Mouse (Mus musculus): ENCODE measurements around the gene Tanc1. TPM values are rescaled to one million over a fixed set of nuclear protein-coding genes. Genes with fewer than 3 reads are reported as not detected.

The Tanc1 gene
- polyA plus RNA-seq, 1 experiment, result not detected

DNA sequence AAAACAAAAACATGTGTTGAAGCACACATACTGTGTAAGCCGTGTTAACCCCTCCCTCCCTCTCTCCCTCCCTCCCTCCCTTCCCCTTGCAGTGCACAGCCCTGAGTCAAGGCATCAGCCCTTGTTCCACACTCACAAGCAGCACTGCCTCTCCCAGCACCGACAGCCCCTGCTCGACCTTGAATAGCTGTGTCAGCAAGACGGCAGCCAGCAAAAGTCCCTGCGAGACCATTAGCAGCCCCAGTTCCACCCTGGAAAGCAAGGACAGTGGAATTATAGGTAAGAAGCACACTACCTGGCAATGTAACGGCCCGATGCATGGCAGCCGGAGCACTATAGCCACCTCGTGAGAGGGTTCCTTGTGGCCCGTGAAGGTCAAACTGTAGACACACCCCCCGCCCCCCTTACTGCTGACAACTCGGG lies 160.4 kb downstream of the Tanc1 start:
- H3K27ac ChIP-seq (ENCODE audit: insufficient read depth, low read depth, low read length), result no peak overlapping the region
- H3K4me3 ChIP-seq (ENCODE audit: insufficient read depth, low read depth, low read length), result no peak overlapping the region
- TF ChIP-seq CTCF (IDR thresholded peaks at IDR 0.05; ENCODE audit: insufficient read depth, low read depth, low read length), result no peak
- H3K4me1 ChIP-seq (ENCODE audit: control insufficient read depth, insufficient read depth, low read length), result peaks cover 12% of the 10 kb centered on the region
- WGBS, result 49% methylated on average over 12 of the region's 12 CpGs

GRCm38 (mm10) chr2:59774374-59774773 lies 162.5 kb downstream of the Tanc1 start:
- 94% methylated on average over 6 of the region's 6 CpGs for WGBS
- no peak overlapping the region for H3K4me3 ChIP-seq (ENCODE audit: insufficient read depth, low read depth, low read length)
- no peak overlapping the region for H3K27ac ChIP-seq (ENCODE audit: insufficient read depth, low read depth, low read length)
- peaks cover 7% of the 10 kb centered on the region for H3K4me1 ChIP-seq (ENCODE audit: control insufficient read depth, insufficient read depth, low read length)
- no peak for TF ChIP-seq CTCF (IDR thresholded peaks at IDR 0.05; ENCODE audit: insufficient read depth, low read depth, low read length)
- no peak for TF ChIP-seq POLR2A (IDR thresholded peaks at IDR 0.05; ENCODE audit: insufficient read depth, low read depth, low read length)

DNA sequence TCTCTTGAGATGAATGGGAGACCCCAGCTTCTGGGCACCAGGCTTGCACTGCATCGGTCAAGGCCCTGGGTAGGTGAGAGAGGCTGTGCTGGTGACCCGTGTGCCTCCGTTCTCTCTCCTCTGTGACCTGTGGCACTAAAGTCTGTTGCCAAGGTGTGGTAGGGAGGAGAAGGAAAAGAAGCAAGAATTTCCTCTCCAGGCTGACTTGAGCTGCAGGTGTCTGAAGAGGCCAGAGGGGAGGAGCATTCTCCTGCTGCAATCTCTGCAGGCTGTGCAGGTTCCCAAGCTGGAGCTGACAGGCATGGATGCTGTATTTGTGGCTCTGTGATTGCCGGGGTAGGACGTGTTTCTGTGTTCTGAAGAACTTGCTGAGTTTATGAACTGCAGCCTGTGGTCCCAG lies 163.3 kb downstream of the Tanc1 start:
- no peak overlapping the region for H3K27ac ChIP-seq (ENCODE audit: insufficient read depth, low read depth, low read length)
- TF ChIP-seq CTCF (IDR thresholded peaks at IDR 0.05; ENCODE audit: insufficient read depth, low read depth, low read length) (no peak), POLR2A (IDR thresholded peaks at IDR 0.05; ENCODE audit: insufficient read depth, low read depth, low read length) (no peak)
- no peak overlapping the region for H3K4me3 ChIP-seq (ENCODE audit: insufficient read depth, low read depth, low read length)
- WGBS, result 91% methylated on average over 5 of the region's 5 CpGs
- H3K4me1 ChIP-seq (ENCODE audit: control insufficient read depth, insufficient read depth, low read length), result peaks cover 7% of the 10 kb centered on the region

DNA sequence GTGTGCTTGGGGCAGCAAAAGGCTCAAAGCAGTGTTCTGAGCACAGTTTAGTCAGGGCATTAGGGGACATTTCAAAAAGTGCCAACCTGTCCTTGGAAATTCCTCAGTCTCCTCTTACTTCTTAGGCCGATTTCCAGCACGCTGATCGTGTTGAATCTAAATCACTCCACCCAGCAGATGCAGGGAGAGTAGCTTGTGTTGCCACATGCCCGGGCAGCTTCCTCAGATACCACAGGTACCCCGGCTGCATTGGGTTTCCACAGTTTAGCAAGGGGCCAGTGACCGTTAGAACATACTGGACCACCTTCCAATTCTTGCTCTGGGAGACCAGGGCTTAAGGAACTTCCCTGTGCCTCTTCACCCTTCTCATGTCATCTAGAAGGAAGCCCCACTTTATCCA lies 164.0 kb downstream of the Tanc1 start:
- H3K4me1 ChIP-seq (ENCODE audit: control insufficient read depth, insufficient read depth, low read length), result peaks cover 6% of the 10 kb centered on the region
- no peak for TF ChIP-seq POLR2A (IDR thresholded peaks at IDR 0.05; ENCODE audit: insufficient read depth, low read depth, low read length)
- no peak for TF ChIP-seq CTCF (IDR thresholded peaks at IDR 0.05; ENCODE audit: insufficient read depth, low read depth, low read length)
- 90% methylated on average over 6 of the region's 6 CpGs for WGBS
- H3K4me3 ChIP-seq (ENCODE audit: insufficient read depth, low read depth, low read length), result no peak overlapping the region
- H3K27ac ChIP-seq (ENCODE audit: insufficient read depth, low read depth, low read length), result no peak overlapping the region

DNA sequence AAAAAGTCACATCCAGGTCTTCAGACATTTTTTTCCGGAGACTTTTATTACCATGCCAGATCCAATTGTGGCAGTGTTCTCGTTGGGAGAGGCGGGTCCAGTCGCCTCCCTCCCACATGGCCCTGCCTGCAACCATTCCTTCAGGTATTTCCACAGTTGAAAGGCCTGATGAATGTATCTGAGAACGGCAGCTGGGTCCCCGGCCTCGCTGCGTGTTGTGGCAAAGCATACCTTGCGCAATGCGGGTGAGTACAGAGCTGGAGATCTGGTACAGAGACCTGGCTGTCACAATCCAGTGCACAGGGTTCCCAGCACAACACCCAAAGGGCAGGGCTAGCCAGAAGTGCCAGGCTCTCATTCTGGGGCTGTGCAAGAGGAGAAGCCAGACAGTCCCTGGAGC lies 167.5 kb downstream of the Tanc1 start:
- Histone ChIP-seq H3K4me3 (ENCODE audit: insufficient read depth, low read depth, low read length) (no peak overlapping the region), H3K4me1 (ENCODE audit: control insufficient read depth, insufficient read depth, low read length) (no peaks in the 10 kb centered on the region), H3K27ac (ENCODE audit: insufficient read depth, low read depth, low read length) (no peak overlapping the region)
- WGBS, result 90% methylated on average over 10 of the region's 10 CpGs
- TF ChIP-seq POLR2A (IDR thresholded peaks at IDR 0.05; ENCODE audit: insufficient read depth, low read depth, low read length) (no peak), CTCF (IDR thresholded peaks at IDR 0.05; ENCODE audit: insufficient read depth, low read depth, low read length) (no peak)

DNA sequence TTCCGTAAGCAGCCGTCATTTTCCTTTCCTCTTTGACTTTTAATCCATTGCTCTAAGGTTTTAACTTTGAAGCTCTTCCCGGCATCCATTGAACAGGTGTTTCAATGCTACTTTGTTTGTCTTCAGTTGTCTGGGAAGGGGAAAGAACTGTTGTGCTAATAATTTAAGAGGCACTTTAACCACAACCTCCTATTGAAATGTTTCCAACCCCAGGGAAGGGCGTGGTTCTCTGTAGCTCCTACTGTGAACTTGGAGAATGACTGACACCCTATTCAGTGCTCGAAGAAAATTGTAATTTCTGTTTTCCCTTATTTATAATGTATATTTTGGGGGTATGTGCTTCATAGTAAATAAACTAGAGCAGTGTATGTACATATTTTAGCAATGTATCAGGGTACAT lies 168.4 kb downstream of the Tanc1 start:
- TF ChIP-seq CTCF (IDR thresholded peaks at IDR 0.05; ENCODE audit: insufficient read depth, low read depth, low read length) (no peak), POLR2A (IDR thresholded peaks at IDR 0.05; ENCODE audit: insufficient read depth, low read depth, low read length) (no peak)
- Histone ChIP-seq H3K27ac (ENCODE audit: insufficient read depth, low read depth, low read length) (no peak overlapping the region), H3K4me1 (ENCODE audit: control insufficient read depth, insufficient read depth, low read length) (no peaks in the 10 kb centered on the region), H3K4me3 (ENCODE audit: insufficient read depth, low read depth, low read length) (no peak overlapping the region)
- 81% methylated on average over 5 of the region's 5 CpGs for WGBS

GRCm38 (mm10) chr2:59783055-59783831 lies 171.4 kb downstream of the Tanc1 start:
- Histone ChIP-seq H3K27ac (ENCODE audit: insufficient read depth, low read depth, low read length) (no peak overlapping the region), H3K4me1 (ENCODE audit: control insufficient read depth, insufficient read depth, low read length) (no peaks in the 10 kb centered on the region), H3K4me3 (ENCODE audit: insufficient read depth, low read depth, low read length) (no peak overlapping the region)
- 77% methylated on average over 12 of the region's 12 CpGs for WGBS
- no peak for TF ChIP-seq POLR2A (IDR thresholded peaks at IDR 0.05; ENCODE audit: insufficient read depth, low read depth, low read length)
- TF ChIP-seq CTCF (IDR thresholded peaks at IDR 0.05; ENCODE audit: insufficient read depth, low read depth, low read length), result no peak

DNA sequence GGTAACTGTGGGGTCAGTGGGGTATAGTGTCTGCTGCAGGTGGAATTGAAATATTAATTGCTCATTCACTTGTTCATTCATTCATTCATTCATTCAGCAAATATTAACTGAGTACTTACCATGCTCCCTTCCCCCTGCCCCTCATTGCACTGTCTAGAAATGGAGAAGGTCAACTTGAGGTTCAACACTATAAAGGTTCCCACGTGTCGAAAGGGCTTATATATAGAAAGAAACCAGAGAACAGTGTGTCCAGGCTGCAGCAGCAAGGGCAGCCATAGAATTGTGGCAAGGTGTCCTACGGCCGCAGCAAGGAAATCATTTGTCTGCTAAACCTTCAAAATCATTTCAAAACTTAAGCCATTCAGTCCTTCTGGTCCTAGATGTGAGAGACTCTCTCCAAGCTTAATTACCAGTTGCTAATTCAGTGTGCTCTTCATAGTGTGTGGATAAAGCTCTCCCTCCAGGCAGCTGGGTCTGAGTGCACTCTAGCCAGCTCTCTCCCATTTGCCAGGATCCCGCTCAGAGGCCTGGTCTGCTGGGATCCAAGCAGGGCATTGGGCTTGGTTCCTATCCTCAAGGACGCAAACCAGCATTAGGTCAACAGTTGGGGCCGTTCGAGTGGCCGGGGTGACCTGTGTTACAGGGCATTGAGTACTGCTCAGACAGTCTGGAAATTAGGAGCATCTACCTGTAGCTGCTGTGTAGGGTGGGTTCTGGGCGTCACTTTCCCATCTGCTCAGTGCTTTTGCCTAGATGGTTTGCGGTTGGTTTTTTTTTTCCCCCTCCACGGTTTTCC lies 172.2 kb downstream of the Tanc1 start:
- TF ChIP-seq CTCF (IDR thresholded peaks at IDR 0.05; ENCODE audit: insufficient read depth, low read depth, low read length), result no peak
- no peak overlapping the region for H3K27ac ChIP-seq (ENCODE audit: insufficient read depth, low read depth, low read length)
- WGBS, result 84% methylated on average over 12 of the region's 12 CpGs
- H3K4me1 ChIP-seq (ENCODE audit: control insufficient read depth, insufficient read depth, low read length), result no peaks in the 10 kb centered on the region
- no peak overlapping the region for H3K4me3 ChIP-seq (ENCODE audit: insufficient read depth, low read depth, low read length)

GRCm38 (mm10) chr2:59784628-59784883 lies 172.7 kb downstream of the Tanc1 start:
- TF ChIP-seq POLR2A (IDR thresholded peaks at IDR 0.05; ENCODE audit: insufficient read depth, low read depth, low read length), result no peak
- no peak for TF ChIP-seq CTCF (IDR thresholded peaks at IDR 0.05; ENCODE audit: insufficient read depth, low read depth, low read length)
- Histone ChIP-seq H3K4me1 (ENCODE audit: control insufficient read depth, insufficient read depth, low read length) (no peaks in the 10 kb centered on the region), H3K4me3 (ENCODE audit: insufficient read depth, low read depth, low read length) (no peak overlapping the region), H3K27ac (ENCODE audit: insufficient read depth, low read depth, low read length) (no peak overlapping the region)
- WGBS, result 89% methylated on average over 6 of the region's 6 CpGs
